Mouse (Mus musculus): ENCODE measurements at regions not wholly inside any gene's neighbourhood (a gene's known extent, or its start where the extent isn't known, plus 50 kb on each side); places are given as distances from the start of the nearest gene placed in this dataset.
"Not testable (repeated sequence)": the region's sequence is repeated elsewhere in the genome, so short reads cannot be mapped to it uniquely, and the experiment has no call there.

- DNase-seq (ENCODE audit: low spot score) = no peak
- intact Hi-C loops (cut with DNase I) = no loop called here
Observed at GRCm38 (mm10) chr4:110038696-110039095, 60.8 kb downstream of the Dmrta2 start.

- intact Hi-C loops (cut with DNase I) = no loop called here
- no peak for DNase-seq (ENCODE audit: low spot score)
Observed at GRCm38 (mm10) chr4:110044851-110045618, 67.2 kb downstream of the Dmrta2 start.

- no peak for DNase-seq (ENCODE audit: low spot score)
- intact Hi-C loops (cut with DNase I) = no loop called here
Observed at GRCm38 (mm10) chr4:110045651-110046269, 67.9 kb downstream of the Dmrta2 start.

GRCm38 (mm10) chr4:110046270-110046651 is 68.4 kb downstream of the Dmrta2 start:
- no peak for DNase-seq (ENCODE audit: low spot score)
- intact Hi-C loops (cut with DNase I) = no loop called here

- DNase-seq (ENCODE audit: low spot score) = peak; percentile 21
- intact Hi-C loops (cut with DNase I) = loop anchor here (10.0 kb wide), 3 partner anchors 444 to 1834 kb away; no protein-coding TSS in a partner anchor
Observed at GRCm38 (mm10) chr4:110050393-110051280, 72.8 kb downstream of the Dmrta2 start.

GRCm38 (mm10) chr4:110051281-110051665 is 73.4 kb downstream of the Dmrta2 start:
- DNase-seq (ENCODE audit: low spot score) = no peak
- intact Hi-C loops (cut with DNase I) = loop anchor here (10.0 kb wide), 3 partner anchors 444 to 1834 kb away; no protein-coding TSS in a partner anchor

- no peak for DNase-seq (ENCODE audit: low spot score)
- intact Hi-C loops (cut with DNase I) = loop anchor here (10.0 kb wide), 3 partner anchors 443 to 1833 kb away; no protein-coding TSS in a partner anchor
Observed at GRCm38 (mm10) chr4:110051872-110052271, 74.0 kb downstream of the Dmrta2 start.

GRCm38 (mm10) chr4:110052998-110053397 is 75.1 kb downstream of the Dmrta2 start:
- no peak for DNase-seq (ENCODE audit: low spot score)
- intact Hi-C loops (cut with DNase I) = loop anchor here (10.0 kb wide), 3 partner anchors 442 to 1832 kb away; no protein-coding TSS in a partner anchor

GRCm38 (mm10) chr4:110073836-110074235 is 96.0 kb downstream of the Dmrta2 start:
- intact Hi-C loops (cut with DNase I) = no loop called here

GRCm38 (mm10) chr4:110083371-110083770 is 105.5 kb downstream of the Dmrta2 start:
- DNase-seq (ENCODE audit: low spot score) = no peak
- intact Hi-C loops (cut with DNase I) = no loop called here

More at GRCm38 (mm10) chr4:110073836-110074235, 96.0 kb downstream of the Dmrta2 start:
- no peak for DNase-seq (ENCODE audit: low spot score)

- intact Hi-C loops (cut with DNase I) = no loop called here
- DNase-seq (ENCODE audit: low spot score) = no peak
Observed at GRCm38 (mm10) chr4:110087570-110088247, 109.9 kb downstream of the Dmrta2 start.

GRCm38 (mm10) chr4:110093040-110093820 is 115.4 kb downstream of the Dmrta2 start:
- intact Hi-C loops (cut with DNase I) = no loop called here
- no peak for DNase-seq (ENCODE audit: low spot score)

GRCm38 (mm10) chr4:110094541-110094940 is 116.7 kb downstream of the Dmrta2 start:
- intact Hi-C loops (cut with DNase I) = no loop called here
- no peak for DNase-seq (ENCODE audit: low spot score)

- intact Hi-C loops (cut with DNase I) = no loop called here
- DNase-seq (ENCODE audit: low spot score) = no peak
Observed at GRCm38 (mm10) chr4:110095760-110096593, 118.1 kb downstream of the Dmrta2 start.

- DNase-seq (ENCODE audit: low spot score); intact Hi-C loops (cut with DNase I): not testable (repeated sequence)
Observed at GRCm38 (mm10) chr4:110104119-110104518, 126.3 kb downstream of the Dmrta2 start.

- intact Hi-C loops (cut with DNase I) = no loop called here
- no peak for DNase-seq (ENCODE audit: low spot score)
Observed at GRCm38 (mm10) chr4:110106620-110107243, 128.9 kb downstream of the Dmrta2 start.

- intact Hi-C loops (cut with DNase I) = no loop called here
- no peak for DNase-seq (ENCODE audit: low spot score)
Observed at GRCm38 (mm10) chr4:110119438-110119837, 141.6 kb downstream of the Dmrta2 start.

GRCm38 (mm10) chr4:110119874-110120273 is 142.0 kb downstream of the Dmrta2 start:
- intact Hi-C loops (cut with DNase I) = no loop called here
- no peak for DNase-seq (ENCODE audit: low spot score)

All from heart, postnatal 25 days (tissue).